Mouse (Mus musculus) olfactory bulb, adult 2 months (tissue): Measurements from ENCODE around the gene Abca7. TPM values are rescaled to one million over a fixed set of nuclear protein-coding genes. Genes with fewer than 3 reads are reported as not detected.

Experiments used
- H3K27ac ChIP-seq: fragments of 200-500 bp; 2 replicates; pipeline ENCODE4 v1.5.1; 2012; ENCODE audit warnings: low read depth, low read length; ENCODE audit not compliant: insufficient read depth
- H3K4me1 ChIP-seq: fragments of 200-500 bp; 2 replicates; pipeline ENCODE4 v1.6.1; 2012; ENCODE audit warnings: low read length; ENCODE audit not compliant: control insufficient read depth, insufficient read depth
- H3K4me3 ChIP-seq: fragments of 200-500 bp; 2 replicates; pipeline ENCODE4 v1.5.1; 2012; ENCODE audit warnings: mild to moderate bottlenecking, low read depth, low read length, moderate library complexity; ENCODE audit not compliant: insufficient read depth
- CTCF ChIP-seq: fragments of 200-500 bp; IDR thresholded peaks from 2 replicates; pipeline ENCODE4 v1.5.1; 2012; ENCODE audit warnings: low read depth, mild to moderate bottlenecking, low read length, moderate library complexity; ENCODE audit not compliant: insufficient read depth
- POLR2A ChIP-seq: fragments of 200-500 bp; IDR thresholded peaks from 2 replicates; pipeline ENCODE4 v1.6.1; 2012; ENCODE audit warnings: mild to moderate bottlenecking, low read depth, low read length, moderate library complexity; ENCODE audit not compliant: insufficient read depth
- WGBS: fragments of 180-500 bp; shearing (Covaris S2); methylation state at CpG from one replicate; pipeline ENCODE4 v1.1.7; 2018; 5-methylcytosine and 5-hydroxymethylcytosine counted together
- polyA plus RNA-seq: library from polyadenylated mRNA; stranded (reverse); fragments of >200 nt; gene quantifications from 2 replicates; pipeline ENCODE4 v1.2.4, GENCODE M21; 2012; ENCODE audit warnings: low replicate concordance; ENCODE audit not compliant: missing spikeins, insufficient read depth, insufficient read length

The Abca7 gene
- polyA plus RNA-seq, 1 experiment, result not detected

- TF ChIP-seq POLR2A (no peak), CTCF (no peak)
- Histone ChIP-seq H3K4me3 (no peak overlapping the region), H3K4me1 (peaks cover 23% of the 10 kb centered on the region), H3K27ac (no peak overlapping the region)
- 95% methylated on average over 21 of the region's 21 CpGs for WGBS
Measured at GRCm38 (mm10) chr10:79978061-79978460, 18.2 kb upstream of the Abca7 start.

- H3K4me3 ChIP-seq, result no peak overlapping the region
- H3K27ac ChIP-seq, result no peak overlapping the region
- WGBS, result 90% methylated on average over 22 of the region's 22 CpGs
- peaks cover 28% of the 10 kb centered on the region for H3K4me1 ChIP-seq
- no peak for TF ChIP-seq CTCF
- TF ChIP-seq POLR2A, result no peak
Measured at GRCm38 (mm10) chr10:79979401-79980155, 16.7 kb upstream of the Abca7 start.

- TF ChIP-seq POLR2A, result no peak
- no peak for TF ChIP-seq CTCF
- Histone ChIP-seq H3K4me1 (peaks cover 40% of the 10 kb centered on the region), H3K4me3 (peak overlapping the region; percentile 73), H3K27ac (no peak overlapping the region)
- 57% methylated on average over 5 of the region's 5 CpGs for WGBS
Measured at GRCm38 (mm10) chr10:79983205-79983604, 13.1 kb upstream of the Abca7 start.

- 1% methylated on average over 21 of the region's 21 CpGs for WGBS
- Histone ChIP-seq H3K4me1 (peaks cover 45% of the 10 kb centered on the region), H3K27ac (0 out of 2 replicates have a peak overlapping the region, but pooled peaks have one; percentile 12), H3K4me3 (peak overlapping the region; percentile 73)
- TF ChIP-seq POLR2A (no peak), CTCF (no peak)
Measured at GRCm38 (mm10) chr10:79983670-79984069, 12.6 kb upstream of the Abca7 start.

GRCm38 (mm10) chr10:79984195-79984816 lies 12.0 kb upstream of the Abca7 start, which contains the start of gene Tmem259:
Gene Tmem259 (minus strand): TSS chr10:79984330.
- Histone ChIP-seq H3K4me1 (peaks cover 49% of the 10 kb centered on the region), H3K27ac (peak within 1 kb of the TSS; percentile 98), H3K4me3 (peak within 1 kb of the TSS; percentile 73)
- peak; percentile 23; the same call in 1 of the 2 replicates for TF ChIP-seq POLR2A
- peak; percentile 67 for TF ChIP-seq CTCF
- WGBS, result 6% methylated on average over 49 of the region's 49 CpGs

- Histone ChIP-seq H3K27ac (peak overlapping the region; percentile 98), H3K4me3 (peak overlapping the region; percentile 73), H3K4me1 (peaks cover 47% of the 10 kb centered on the region)
- WGBS, result under 1% methylated on average over 22 of the region's 22 CpGs
- TF ChIP-seq POLR2A (no peak; the same call in 1 of the 2 replicates), CTCF (peak; percentile 4; the same call in 1 of the 2 replicates)
Measured at GRCm38 (mm10) chr10:79984871-79985270, 11.4 kb upstream of the Abca7 start.

- Histone ChIP-seq H3K4me3 (peak overlapping the region; percentile 73), H3K4me1 (peaks cover 46% of the 10 kb centered on the region), H3K27ac (peak overlapping the region; percentile 95)
- 0 out of 2 replicates have a peak, but pooled peaks have one; percentile 15 for TF ChIP-seq POLR2A
- no peak for TF ChIP-seq CTCF
- WGBS, result 2% methylated on average over 35 of the region's 35 CpGs
Measured at GRCm38 (mm10) chr10:79985334-79986231, 10.7 kb upstream of the Abca7 start.

- TF ChIP-seq POLR2A (no peak), CTCF (no peak)
- Histone ChIP-seq H3K4me3 (peak overlapping the region; percentile 49), H3K27ac (peak overlapping the region; percentile 95), H3K4me1 (peaks cover 39% of the 10 kb centered on the region)
- WGBS, result 26% methylated on average over 6 of the region's 6 CpGs
Measured at GRCm38 (mm10) chr10:79986232-79986878, 9.9 kb upstream of the Abca7 start.
